Mouse (Mus musculus) embryonic facial prominence, embryonic 15.5 days (tissue): Measurements from ENCODE around the gene Mrps23. TPM values are rescaled to one million over a fixed set of nuclear protein-coding genes. Genes with fewer than 3 reads are reported as not detected.
"Not testable (repeated sequence)": the region's sequence is repeated elsewhere in the genome, so short reads cannot be mapped to it uniquely, and the experiment has no call there.

Experiments used
- ATAC-seq: fragments of 200-750 bp; cut with Nextera tagmentation; 2 replicates; pipeline ENCODE4 v1.8.0; 2017; ENCODE audit warnings: low read depth, moderate TSS enrichment; ENCODE audit not compliant: insufficient number of reproducible peaks, low FRiP score, low TSS enrichment
- H3K27ac ChIP-seq: fragments of 300-500 bp; sonication (generic); replicated peaks from 2 replicates; pipeline ENCODE4 v1.5.1; 2015; ENCODE audit warnings: mild to moderate bottlenecking, inconsistent platforms
- H3K27me3 ChIP-seq: fragments of 300-500 bp; sonication (generic); 2 replicates; pipeline ENCODE4 v1.6.1; 2015; ENCODE audit warnings: inconsistent platforms
- H3K36me3 ChIP-seq: fragments of 300-500 bp; sonication (generic); 2 replicates; pipeline ENCODE4 v1.6.1; 2015; ENCODE audit warnings: mild to moderate bottlenecking, inconsistent platforms
- H3K4me1 ChIP-seq: fragments of 300-500 bp; sonication (generic); 2 replicates; pipeline ENCODE4 v1.6.1; 2015; ENCODE audit warnings: inconsistent platforms
- H3K4me2 ChIP-seq: fragments of 300-500 bp; sonication (generic); replicated peaks from 2 replicates; pipeline ENCODE4 v1.6.1; 2015; ENCODE audit warnings: mild to moderate bottlenecking, inconsistent platforms
- H3K4me3 ChIP-seq: fragments of 300-500 bp; sonication (generic); replicated peaks from 2 replicates; pipeline ENCODE4 v1.5.1; 2015; ENCODE audit warnings: mild to moderate bottlenecking, inconsistent platforms
- H3K9ac ChIP-seq: fragments of 300-500 bp; sonication (generic); 2 replicates; pipeline ENCODE4 v1.6.1; 2015; ENCODE audit warnings: inconsistent platforms
- H3K9me3 ChIP-seq: fragments of 300-500 bp; sonication (generic); replicated peaks from 2 replicates; pipeline ENCODE4 v1.6.1; 2016; ENCODE audit warnings: inconsistent platforms
- WGBS: fragments of 180-500 bp; shearing (Covaris S2); methylation state at CpG from one replicate; pipeline ENCODE4 v1.1.7; 2015; 5-methylcytosine and 5-hydroxymethylcytosine counted together
- polyA plus RNA-seq: library from polyadenylated mRNA; unstranded; fragments of >200 nt; fragmentation: Nextera tagmentation; extraction: Ambion mirVana; gene quantifications from 2 replicates; pipeline ENCODE4 v1.2.1, GENCODE M21; 2015

Gene Mrps23
- polyA plus RNA-seq, 1 experiment from 2014 or later = 61.6 TPM

DNA sequence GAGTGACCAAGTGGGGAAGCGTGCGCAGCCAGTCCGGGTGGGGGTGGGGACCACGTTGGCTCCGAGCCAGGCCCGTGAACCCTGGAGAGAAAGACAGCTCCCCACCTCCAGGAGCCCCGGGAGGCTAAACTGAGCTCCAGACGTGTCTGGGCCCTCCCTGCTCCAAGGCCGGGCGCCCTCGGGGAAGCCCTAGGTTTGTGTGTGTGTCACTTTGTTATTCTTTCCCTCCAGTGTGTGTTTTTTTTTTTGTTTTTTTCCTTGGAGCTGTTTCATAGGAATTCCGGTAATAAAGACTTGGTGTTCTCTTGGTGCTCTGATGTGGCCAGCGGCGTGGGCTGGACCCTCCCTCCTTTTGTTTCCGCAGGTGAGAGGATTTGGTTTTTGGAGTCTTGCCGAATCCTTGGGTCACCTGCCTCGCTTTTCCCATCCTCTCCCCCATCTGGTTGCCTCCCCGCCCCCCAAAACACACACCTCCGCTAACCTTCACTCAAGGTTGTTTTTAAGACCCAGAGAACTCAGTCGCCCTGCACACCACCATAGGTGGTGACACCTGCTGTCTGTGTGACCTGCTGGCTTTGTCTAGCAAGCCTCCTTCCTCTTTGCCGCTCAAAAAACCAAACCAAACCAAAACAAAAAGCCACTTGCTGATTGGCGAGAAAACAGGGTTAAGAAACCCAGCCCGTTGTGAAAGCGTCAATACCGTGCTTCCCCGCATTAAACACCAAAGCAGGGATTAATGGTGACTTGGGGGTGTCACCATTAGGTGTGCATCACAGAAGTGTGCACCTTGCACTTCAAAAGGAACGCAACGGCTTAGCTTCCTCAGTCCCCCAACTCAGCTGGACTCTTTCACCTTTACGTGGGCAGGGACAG is 10.1 kb upstream of the Mrps23 start:
- no peak for ATAC-seq
- no peaks in the 10 kb centered on the region for H3K9me3 ChIP-seq
- H3K4me1 ChIP-seq = peaks cover 48% of the 10 kb centered on the region
- no peaks in the 10 kb centered on the region for H3K36me3 ChIP-seq
- 0 out of 2 replicates have a peak overlapping the region, but pooled peaks have one; percentile 2 for H3K4me2 ChIP-seq
- peak overlapping the region; percentile 3; the same call in 1 of the 2 replicates for H3K4me3 ChIP-seq
- 11% methylated on average over 29 of the region's 29 CpGs for WGBS
- H3K27ac ChIP-seq = no peak overlapping the region
- H3K27me3 ChIP-seq = peaks cover 33% of the 10 kb centered on the region
- H3K9ac ChIP-seq = no peak overlapping the region

DNA sequence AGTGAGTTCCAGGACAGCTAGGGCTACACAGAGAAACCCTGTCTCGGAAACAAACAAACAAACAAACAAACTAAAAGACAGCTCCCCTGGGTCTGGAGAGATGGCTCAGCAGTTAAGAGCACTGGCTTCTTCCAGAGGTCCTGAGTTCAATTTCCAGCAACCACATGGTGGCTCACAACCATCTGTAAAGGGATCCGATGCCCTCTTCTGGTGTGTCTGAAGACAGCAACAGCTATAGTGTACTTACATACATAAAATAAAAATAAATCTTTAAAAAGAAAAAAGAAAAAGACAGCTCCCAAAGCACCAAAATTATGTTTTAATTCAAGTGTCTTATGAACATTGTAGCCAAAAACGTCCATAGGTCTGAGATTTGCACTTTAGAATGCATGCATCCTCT is 8.5 kb upstream of the Mrps23 start:
- H3K27me3 ChIP-seq = peaks cover 33% of the 10 kb centered on the region
- H3K36me3 ChIP-seq, H3K4me2 ChIP-seq, H3K4me3 ChIP-seq, H3K9me3 ChIP-seq, H3K9ac ChIP-seq, ATAC-seq, H3K27ac ChIP-seq: not testable (repeated sequence)
- 85% methylated on average over 3 of the region's 3 CpGs for WGBS
- H3K4me1 ChIP-seq = peaks cover 48% of the 10 kb centered on the region

DNA sequence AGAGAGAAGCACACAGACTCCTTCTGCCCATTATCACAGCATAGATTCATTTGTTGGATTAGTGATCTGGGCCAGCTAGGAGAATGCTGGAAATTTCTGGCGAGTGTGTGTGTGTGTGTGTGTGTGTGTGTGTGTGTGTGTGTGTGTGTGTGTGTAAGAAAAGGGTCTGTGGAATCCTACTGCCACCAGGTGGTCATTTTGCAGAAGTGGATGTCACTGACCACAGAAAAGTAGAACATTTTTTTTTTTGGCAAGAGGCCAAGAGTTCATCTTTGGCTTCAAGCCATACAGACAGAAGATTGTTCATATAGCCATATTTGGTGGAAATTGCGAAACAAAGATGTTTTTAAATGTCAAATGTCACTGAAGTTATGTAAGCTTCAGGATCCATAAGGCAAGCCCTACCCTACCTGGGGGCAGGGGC is 7.0 kb upstream of the Mrps23 start:
- no peaks in the 10 kb centered on the region for H3K36me3 ChIP-seq
- peaks cover 26% of the 10 kb centered on the region for H3K27me3 ChIP-seq
- no peak overlapping the region for H3K27ac ChIP-seq
- no peak overlapping the region for H3K9ac ChIP-seq
- H3K4me3 ChIP-seq = no peak overlapping the region
- no peaks in the 10 kb centered on the region for H3K9me3 ChIP-seq
- ATAC-seq = no peak
- 2% methylated on average over 2 of the region's 2 CpGs for WGBS
- no peak overlapping the region for H3K4me2 ChIP-seq
- peaks cover 36% of the 10 kb centered on the region for H3K4me1 ChIP-seq

DNA sequence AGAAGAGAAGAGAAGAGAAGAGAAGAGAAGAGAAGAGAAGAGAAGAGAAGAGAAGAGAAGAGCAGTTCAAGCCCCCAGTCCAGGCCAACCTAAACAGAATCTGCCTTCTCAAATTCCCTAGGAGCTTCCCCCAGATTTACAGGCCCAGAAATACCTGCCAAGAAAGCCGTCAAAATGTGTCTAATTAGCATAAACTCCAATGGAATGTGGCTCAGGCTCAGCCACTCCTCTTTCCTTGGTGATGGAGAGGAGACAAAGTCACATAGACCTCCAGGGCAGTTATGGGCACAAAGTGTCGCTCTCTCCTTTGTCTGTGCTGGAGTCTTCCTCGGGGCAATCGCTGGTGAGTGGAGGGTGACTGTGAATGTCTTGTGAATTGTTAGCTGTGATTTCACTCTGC is 6.0 kb upstream of the Mrps23 start:
- 25% methylated on average over 4 of the region's 4 CpGs for WGBS
- Histone ChIP-seq H3K9me3 (no peaks in the 10 kb centered on the region), H3K36me3 (no peaks in the 10 kb centered on the region), H3K4me3 (no peak overlapping the region), H3K4me2 (no peak overlapping the region), H3K9ac (no peak overlapping the region), H3K4me1 (peaks cover 29% of the 10 kb centered on the region), H3K27ac (no peak overlapping the region), H3K27me3 (peaks cover 16% of the 10 kb centered on the region)
- ATAC-seq = no peak

DNA sequence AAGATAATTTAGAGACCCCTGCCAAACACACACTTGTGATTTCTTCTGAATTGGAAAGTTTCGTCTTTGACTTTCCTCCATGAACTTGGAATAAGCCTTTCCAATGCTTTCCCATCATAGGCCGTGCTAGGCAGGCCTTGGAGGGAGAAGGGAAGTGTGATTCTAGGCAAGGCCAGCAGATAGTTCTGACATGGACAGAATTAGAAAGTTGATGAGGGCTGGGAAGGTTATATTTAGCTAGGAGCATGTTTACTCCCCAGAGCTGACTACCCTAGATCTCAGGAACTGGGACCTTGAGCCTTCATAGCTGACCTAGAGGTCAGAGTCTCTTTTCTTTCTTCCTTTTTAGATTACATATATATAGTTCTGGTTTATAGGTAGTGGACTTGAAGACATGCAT is 3.0 kb upstream of the Mrps23 start:
- Histone ChIP-seq H3K9me3 (no peaks in the 10 kb centered on the region), H3K9ac (no peak overlapping the region), H3K27ac (no peak overlapping the region), H3K27me3 (peaks cover 2% of the 10 kb centered on the region; the same call in 1 of the 2 replicates), H3K4me3 (no peak overlapping the region), H3K4me1 (peaks cover 28% of the 10 kb centered on the region), H3K36me3 (no peaks in the 10 kb centered on the region), H3K4me2 (no peak overlapping the region)
- no peak for ATAC-seq
- 75% methylated on average over 2 of the region's 2 CpGs for WGBS

GRCm38 (mm10) chr11:88202077-88202476 is 2.1 kb upstream of the Mrps23 start:
- Histone ChIP-seq H3K27me3 (no peaks in the 10 kb centered on the region), H3K4me2 (no peak overlapping the region), H3K9ac (no peak overlapping the region), H3K36me3 (no peaks in the 10 kb centered on the region), H3K4me3 (no peak overlapping the region), H3K27ac (no peak overlapping the region), H3K9me3 (no peaks in the 10 kb centered on the region), H3K4me1 (peaks cover 24% of the 10 kb centered on the region)
- WGBS = 18% methylated on average over 2 of the region's 2 CpGs
- ATAC-seq = no peak

- H3K4me3 ChIP-seq = peak overlapping the region; percentile 74
- 28% methylated on average over 30 of the region's 30 CpGs for WGBS
- ATAC-seq = peak; percentile 8; the same call in 1 of the 2 replicates
- no peaks in the 10 kb centered on the region for H3K9me3 ChIP-seq
- peaks cover 18% of the 10 kb centered on the region for H3K36me3 ChIP-seq
- peak overlapping the region; percentile 91 for H3K27ac ChIP-seq
- peak overlapping the region; percentile 78 for H3K4me2 ChIP-seq
- H3K27me3 ChIP-seq = no peaks in the 10 kb centered on the region
- H3K9ac ChIP-seq = peak overlapping the region; percentile 71
- H3K4me1 ChIP-seq = peaks cover 14% of the 10 kb centered on the region
Observed at GRCm38 (mm10) chr11:88204593-88205368, 593 bp downstream of the Mrps23 start.

DNA sequence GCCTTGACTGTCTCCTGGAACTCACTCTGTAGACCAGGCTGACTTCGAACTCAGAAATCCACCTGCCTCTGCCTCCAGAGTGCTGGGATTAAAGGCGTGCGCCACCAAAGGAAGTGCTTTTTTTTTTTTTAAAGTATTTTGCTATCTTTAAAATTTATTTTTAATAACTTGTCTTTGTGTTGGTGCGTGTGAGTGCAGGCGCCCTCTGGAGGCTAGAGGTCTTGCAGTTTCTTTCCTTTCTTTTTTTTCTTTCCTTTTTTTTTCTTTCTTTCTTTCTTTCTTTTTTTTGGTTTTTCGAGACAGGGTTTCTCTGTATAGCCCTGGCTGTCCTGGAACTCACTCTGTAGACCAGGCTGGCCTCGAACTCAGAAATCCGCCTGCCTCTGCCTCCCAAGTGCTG is 2.4 kb downstream of the Mrps23 start:
- Histone ChIP-seq H3K4me1 (peaks cover 14% of the 10 kb centered on the region), H3K36me3 (peaks cover 35% of the 10 kb centered on the region)
- not testable (repeated sequence) for H3K4me3 ChIP-seq, H3K27me3 ChIP-seq, H3K9ac ChIP-seq, H3K9me3 ChIP-seq, H3K4me2 ChIP-seq, H3K27ac ChIP-seq, ATAC-seq
- 78% methylated on average over 8 of the region's 8 CpGs for WGBS

- no peaks in the 10 kb centered on the region for H3K27me3 ChIP-seq
- no peak overlapping the region for H3K4me2 ChIP-seq
- H3K4me1 ChIP-seq = peaks cover 14% of the 10 kb centered on the region
- no peak for ATAC-seq
- peaks cover 36% of the 10 kb centered on the region for H3K36me3 ChIP-seq
- no peaks in the 10 kb centered on the region for H3K9me3 ChIP-seq
- H3K27ac ChIP-seq = no peak overlapping the region
- WGBS = 96% methylated on average over 2 of the region's 2 CpGs
- no peak overlapping the region for H3K4me3 ChIP-seq
- no peak overlapping the region for H3K9ac ChIP-seq
Observed at GRCm38 (mm10) chr11:88207697-88208096, 3.5 kb downstream of the Mrps23 start.

GRCm38 (mm10) chr11:88211824-88212582 is 7.8 kb downstream of the Mrps23 start:
- Histone ChIP-seq H3K27me3 (no peaks in the 10 kb centered on the region), H3K36me3 (peaks cover 36% of the 10 kb centered on the region), H3K9me3 (no peaks in the 10 kb centered on the region), H3K4me2 (no peak overlapping the region), H3K4me3 (no peak overlapping the region), H3K27ac (no peak overlapping the region), H3K9ac (no peak overlapping the region), H3K4me1 (peaks cover 8% of the 10 kb centered on the region; the same call in 1 of the 2 replicates)
- WGBS = 86% methylated on average over 5 of the region's 5 CpGs
- ATAC-seq = no peak

DNA sequence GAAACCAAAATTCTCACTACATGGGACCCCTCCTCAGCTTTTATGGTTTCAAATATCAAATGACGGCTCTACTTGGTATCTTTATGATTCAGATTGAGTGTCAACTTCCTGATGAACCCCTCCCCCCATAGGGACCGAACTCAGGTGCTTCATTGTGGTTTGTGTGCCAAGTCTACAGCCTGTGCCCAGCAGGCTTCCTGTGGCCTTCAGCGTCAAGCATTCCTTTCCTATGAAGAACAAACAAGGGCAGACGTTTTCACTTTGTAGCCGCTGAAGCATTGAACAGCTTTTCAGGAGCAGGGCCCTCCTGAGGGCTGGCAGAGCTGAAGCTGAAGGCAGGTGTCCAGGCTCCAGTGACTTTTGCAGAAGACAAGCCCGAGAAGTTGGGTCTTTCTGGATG is 9.6 kb downstream of the Mrps23 start:
- ATAC-seq = no peak
- H3K4me2 ChIP-seq = no peak overlapping the region
- H3K36me3 ChIP-seq = peaks cover 28% of the 10 kb centered on the region
- H3K9me3 ChIP-seq = no peaks in the 10 kb centered on the region
- 49% methylated on average over 6 of the region's 6 CpGs for WGBS
- H3K4me3 ChIP-seq = no peak overlapping the region
- H3K27ac ChIP-seq = no peak overlapping the region
- peaks cover 8% of the 10 kb centered on the region; the same call in 1 of the 2 replicates for H3K4me1 ChIP-seq
- no peaks in the 10 kb centered on the region for H3K27me3 ChIP-seq
- no peak overlapping the region for H3K9ac ChIP-seq
